Mouse (Mus musculus): ENCODE measurements at regions not wholly inside any gene's neighbourhood (a gene's known extent, or its start where the extent isn't known, plus 50 kb on each side); places are given as distances from the start of the nearest gene placed in this dataset.

- no peak for TF ChIP-seq POLR2A (IDR thresholded peaks at IDR 0.05; ENCODE audit: low read depth, low read length)
- TF ChIP-seq CTCF (IDR thresholded peaks at IDR 0.05; ENCODE audit: extremely low read depth, insufficient read length, insufficient replicate concordance, low read depth, low read length), result no peak
Measured at GRCm38 (mm10) chr11:18767479-18767878, 251.3 kb downstream of the Meis1 start.
